Mouse (Mus musculus) lung, adult 2 months (tissue): ENCODE data around the gene Traf4.

Experiments used
- CTCF ChIP-seq: fragments of 200-500 bp; IDR thresholded peaks from 2 replicates; pipeline ENCODE4 v1.5.1; 2011; ENCODE audit warnings: mild to moderate bottlenecking, low read length, control low read depth; ENCODE audit not compliant: insufficient read depth
- POLR2A ChIP-seq: fragments of 200-500 bp; IDR thresholded peaks from 2 replicates; pipeline ENCODE4 v1.6.1; 2011; ENCODE audit warnings: low read depth, mild to moderate bottlenecking, control low read depth, low read length, borderline replicate concordance; ENCODE audit errors: extremely low read depth

DNA sequence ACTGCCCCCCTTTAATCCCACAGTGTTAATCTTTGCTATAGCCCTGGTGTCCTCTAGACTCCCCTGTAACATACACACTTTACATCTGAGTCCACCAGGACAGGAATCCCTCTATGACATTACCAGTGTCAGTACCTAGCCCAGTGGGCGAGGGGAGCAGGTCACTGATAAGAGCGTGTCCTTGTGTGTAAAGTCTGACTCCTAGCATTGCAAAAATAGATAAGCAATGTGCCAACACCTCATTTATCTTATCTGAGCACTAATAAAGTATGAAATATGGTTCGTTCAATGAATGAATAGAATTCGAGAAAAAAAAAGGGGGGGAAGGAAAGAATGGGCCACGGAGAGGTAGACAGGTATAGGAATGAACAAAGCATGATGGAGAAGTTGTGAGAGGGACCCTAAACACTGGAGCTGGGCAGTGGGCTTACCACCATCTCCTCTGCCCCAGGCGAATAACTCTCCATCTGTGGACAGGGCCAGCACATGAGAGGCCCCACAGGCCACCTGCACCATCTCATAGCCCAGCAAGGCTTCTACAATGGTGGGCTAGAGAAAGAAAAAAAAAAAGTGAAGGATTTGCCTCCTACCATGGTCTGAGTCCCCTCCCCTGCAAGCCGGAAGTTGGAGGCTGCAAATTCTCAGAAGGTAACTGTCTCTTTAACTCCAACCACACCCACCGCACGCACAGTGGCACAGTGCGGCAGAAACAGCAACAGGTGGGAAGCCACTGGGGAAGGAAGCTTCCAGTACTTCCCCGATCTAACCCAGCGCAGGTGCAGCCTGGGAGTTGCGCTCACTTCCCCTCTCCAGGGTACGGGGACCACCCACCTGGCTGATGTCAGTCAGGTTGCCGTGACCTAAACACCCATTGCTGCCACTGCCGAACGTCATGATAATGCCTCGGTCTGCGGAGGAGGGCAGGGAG, 3.4 kb upstream of the Traf4 start:
- TF ChIP-seq CTCF: no peak
- no peak for TF ChIP-seq POLR2A
